Mouse (Mus musculus): Measurements from ENCODE around the gene Tle1. TPM values are rescaled to one million over a fixed set of nuclear protein-coding genes. Genes with fewer than 3 reads are reported as not detected.

Gene Tle1
- polyA plus RNA-seq, 1 experiment, result 5.8 TPM

DNA sequence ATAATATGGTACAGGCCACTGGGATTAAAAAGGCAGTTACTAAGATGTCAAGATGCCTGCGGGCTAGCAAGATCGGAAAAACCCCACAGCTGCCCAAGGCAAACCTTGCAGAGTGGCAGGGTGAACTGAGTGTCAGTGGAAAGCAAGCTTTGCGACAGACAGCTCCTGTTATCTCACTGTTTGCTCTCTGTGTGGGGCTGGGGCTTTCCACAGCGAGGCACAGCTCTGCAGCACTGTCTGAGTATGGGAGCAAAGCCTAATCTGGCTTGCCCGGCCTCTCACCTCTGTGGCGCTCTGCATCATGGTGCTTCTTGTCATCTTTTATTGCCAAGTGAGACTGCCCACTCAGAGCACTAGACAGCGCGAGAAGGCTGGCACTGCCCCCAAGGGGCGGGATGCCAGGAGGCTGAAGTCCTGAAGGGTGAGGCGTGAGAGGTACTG, 42.8 kb downstream of the Tle1 start:
- H3K4me1 ChIP-seq (ENCODE audit: control insufficient read depth, insufficient read depth, low read length), result no peaks in the 10 kb centered on the region
- no peak for TF ChIP-seq CTCF (IDR thresholded peaks at IDR 0.05; ENCODE audit: control insufficient read depth, insufficient read depth, low read length)
- no peak for TF ChIP-seq POLR2A (IDR thresholded peaks at IDR 0.05; ENCODE audit: borderline replicate concordance, control insufficient read depth, low read depth, low read length)
- 90% methylated on average over 10 of the region's 10 CpGs for WGBS
- no peak overlapping the region for H3K4me3 ChIP-seq (replicated peaks; ENCODE audit: control insufficient read depth, low read depth, low read length)
- no peak overlapping the region for H3K27ac ChIP-seq (ENCODE audit: control insufficient read depth, insufficient read depth, low read depth, low read length, poor library complexity)

DNA sequence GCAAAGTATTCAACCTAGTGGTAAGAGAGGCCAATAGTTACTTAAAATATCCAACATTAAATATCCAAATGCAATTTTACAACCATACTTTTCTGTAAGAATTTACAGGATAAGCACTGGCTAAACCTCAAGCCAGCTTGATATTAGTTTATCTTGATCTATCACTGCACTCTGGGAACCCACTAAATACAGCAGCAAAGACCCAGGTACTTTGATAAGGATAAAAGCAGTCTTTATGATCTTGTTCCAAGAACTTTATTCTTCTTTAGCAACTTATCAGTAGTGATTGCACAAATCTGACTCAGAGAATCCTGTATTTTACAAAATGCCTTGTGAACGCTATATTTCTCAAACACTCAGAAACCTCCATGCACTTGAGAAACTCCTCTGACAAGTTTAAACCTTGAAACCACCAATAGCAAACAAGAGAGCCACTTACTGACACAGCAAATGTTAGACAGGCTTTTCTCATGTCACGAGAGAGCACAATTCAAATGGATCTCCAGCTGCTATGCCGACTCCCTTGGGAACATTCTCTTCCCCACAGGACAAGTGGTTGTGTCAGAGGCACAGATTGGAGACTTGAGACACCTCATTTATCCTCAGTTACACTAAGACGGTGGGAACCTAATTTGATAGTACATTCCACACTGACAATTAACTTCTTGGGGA, 50.1 kb downstream of the Tle1 start:
- Histone ChIP-seq H3K4me3 (replicated peaks; ENCODE audit: control insufficient read depth, low read depth, low read length) (no peak overlapping the region), H3K27ac (ENCODE audit: control insufficient read depth, insufficient read depth, low read depth, low read length, poor library complexity) (no peak overlapping the region), H3K4me1 (ENCODE audit: control insufficient read depth, insufficient read depth, low read length) (no peaks in the 10 kb centered on the region)
- no peak for TF ChIP-seq CTCF (IDR thresholded peaks at IDR 0.05; ENCODE audit: control insufficient read depth, insufficient read depth, low read length)
- no peak for TF ChIP-seq POLR2A (IDR thresholded peaks at IDR 0.05; ENCODE audit: borderline replicate concordance, control insufficient read depth, low read depth, low read length)
- 76% methylated on average over 4 of the region's 4 CpGs for WGBS

DNA sequence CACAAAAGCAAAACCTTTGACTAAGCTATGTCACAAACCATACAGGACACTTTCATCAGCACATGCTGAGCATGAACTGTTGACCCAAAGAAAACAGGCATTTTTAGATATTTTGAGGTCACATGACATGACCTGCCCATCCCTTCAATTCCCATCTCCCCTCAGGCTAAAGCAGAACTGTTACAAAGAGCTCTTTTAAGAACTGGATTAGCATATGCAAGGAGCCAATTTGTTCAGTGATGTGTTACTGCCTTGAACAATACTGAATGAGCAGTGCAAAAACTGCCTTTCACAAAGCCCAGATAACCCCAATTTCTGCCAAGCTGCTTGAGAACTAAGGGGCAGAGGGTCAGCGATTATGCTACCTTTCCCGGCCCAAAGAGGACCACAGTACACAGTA, 54.7 kb downstream of the Tle1 start:
- H3K27ac ChIP-seq (ENCODE audit: control insufficient read depth, insufficient read depth, low read depth, low read length, poor library complexity), result no peak overlapping the region
- no peak overlapping the region for H3K4me3 ChIP-seq (replicated peaks; ENCODE audit: control insufficient read depth, low read depth, low read length)
- 91% methylated on average over 2 of the region's 2 CpGs for WGBS
- H3K4me1 ChIP-seq (ENCODE audit: control insufficient read depth, insufficient read depth, low read length), result no peaks in the 10 kb centered on the region
- TF ChIP-seq POLR2A (IDR thresholded peaks at IDR 0.05; ENCODE audit: borderline replicate concordance, control insufficient read depth, low read depth, low read length) (no peak), CTCF (IDR thresholded peaks at IDR 0.05; ENCODE audit: control insufficient read depth, insufficient read depth, low read length) (no peak)

DNA sequence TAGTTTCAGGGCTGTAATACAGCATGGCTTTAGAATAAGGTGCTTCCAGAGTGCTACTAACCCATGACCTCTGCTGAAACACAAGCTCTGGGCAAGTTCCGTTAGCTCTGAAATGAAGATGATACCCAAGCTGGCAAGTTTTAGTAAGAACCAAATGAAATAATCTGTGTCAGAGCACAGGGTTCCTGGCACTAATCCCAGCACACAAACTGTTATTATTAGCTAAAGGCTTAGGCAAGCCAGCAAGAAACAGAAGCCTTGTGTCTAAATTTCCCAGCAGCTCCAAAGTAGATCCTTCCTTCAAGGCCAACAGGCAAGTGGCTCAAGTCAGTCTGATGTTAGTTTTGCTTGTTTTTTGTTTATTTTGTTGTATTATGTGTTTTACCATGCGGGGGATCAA, 56.2 kb downstream of the Tle1 start:
- no peaks in the 10 kb centered on the region for H3K4me1 ChIP-seq (ENCODE audit: control insufficient read depth, insufficient read depth, low read length)
- TF ChIP-seq CTCF (IDR thresholded peaks at IDR 0.05; ENCODE audit: control insufficient read depth, insufficient read depth, low read length), result no peak
- TF ChIP-seq POLR2A (IDR thresholded peaks at IDR 0.05; ENCODE audit: borderline replicate concordance, control insufficient read depth, low read depth, low read length), result no peak
- H3K4me3 ChIP-seq (replicated peaks; ENCODE audit: control insufficient read depth, low read depth, low read length), result no peak overlapping the region
- 89% methylated on average over 2 of the region's 2 CpGs for WGBS
- H3K27ac ChIP-seq (ENCODE audit: control insufficient read depth, insufficient read depth, low read depth, low read length, poor library complexity), result no peak overlapping the region

DNA sequence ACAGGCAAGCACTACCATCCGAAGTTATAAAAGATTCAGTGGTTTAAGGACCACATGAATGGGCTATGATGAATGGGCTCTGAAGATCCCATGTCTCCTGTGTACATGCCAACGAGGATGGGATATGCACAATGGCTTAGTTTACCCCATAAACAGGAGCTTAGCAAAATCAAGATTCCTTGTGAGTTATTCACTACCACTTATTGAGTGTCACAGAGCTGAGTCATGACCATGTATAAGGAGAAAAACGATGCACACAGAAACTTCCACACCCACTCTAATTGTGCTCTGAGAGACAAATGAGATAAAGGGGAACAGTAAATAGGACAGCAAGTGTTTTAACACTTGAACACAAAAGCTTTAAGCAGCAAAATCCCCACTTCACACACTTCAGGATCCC, 60.0 kb downstream of the Tle1 start:
- Histone ChIP-seq H3K4me3 (replicated peaks; ENCODE audit: control insufficient read depth, low read depth, low read length) (no peak overlapping the region), H3K4me1 (ENCODE audit: control insufficient read depth, insufficient read depth, low read length) (no peaks in the 10 kb centered on the region), H3K27ac (ENCODE audit: control insufficient read depth, insufficient read depth, low read depth, low read length, poor library complexity) (no peak overlapping the region)
- TF ChIP-seq POLR2A (IDR thresholded peaks at IDR 0.05; ENCODE audit: borderline replicate concordance, control insufficient read depth, low read depth, low read length) (no peak), CTCF (IDR thresholded peaks at IDR 0.05; ENCODE audit: control insufficient read depth, insufficient read depth, low read length) (no peak)
- WGBS, result 70% methylated on average over 3 of the region's 3 CpGs

DNA sequence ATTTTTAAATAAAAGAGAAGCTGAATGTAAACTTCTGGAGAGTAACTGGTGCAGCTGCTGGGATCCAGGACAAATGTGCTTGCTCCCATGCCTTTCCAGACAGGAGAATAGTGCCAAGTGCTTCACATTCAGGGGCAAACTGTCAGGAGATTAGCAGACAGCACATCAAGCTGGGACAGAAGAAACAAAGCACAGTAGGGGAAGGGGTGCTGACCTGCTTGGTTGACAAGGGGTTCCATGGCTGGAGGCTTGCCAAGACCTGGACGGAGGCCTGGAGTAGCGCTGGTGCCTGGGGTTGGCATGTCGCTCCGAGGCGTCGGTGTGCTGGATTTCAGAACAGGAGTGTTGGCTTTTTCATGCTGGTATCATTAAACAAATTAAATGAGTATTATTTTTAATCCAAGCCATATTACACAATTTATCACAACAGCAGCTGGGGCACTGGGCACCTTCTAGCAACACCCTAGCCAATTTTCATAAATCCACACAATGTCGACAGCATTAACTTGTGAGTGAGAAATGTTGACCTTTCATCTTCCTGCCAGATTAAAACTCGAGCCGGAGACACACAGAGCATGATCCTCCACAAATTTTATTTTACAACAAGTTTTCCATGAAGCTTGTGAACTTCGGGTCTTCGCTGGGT, 61.1 kb downstream of the Tle1 start:
- Histone ChIP-seq H3K4me3 (replicated peaks; ENCODE audit: control insufficient read depth, low read depth, low read length) (no peak overlapping the region), H3K27ac (ENCODE audit: control insufficient read depth, insufficient read depth, low read depth, low read length, poor library complexity) (no peak overlapping the region), H3K4me1 (ENCODE audit: control insufficient read depth, insufficient read depth, low read length) (no peaks in the 10 kb centered on the region)
- WGBS, result 87% methylated on average over 11 of the region's 11 CpGs
- TF ChIP-seq CTCF (IDR thresholded peaks at IDR 0.05; ENCODE audit: control insufficient read depth, insufficient read depth, low read length) (no peak), POLR2A (IDR thresholded peaks at IDR 0.05; ENCODE audit: borderline replicate concordance, control insufficient read depth, low read depth, low read length) (no peak)

DNA sequence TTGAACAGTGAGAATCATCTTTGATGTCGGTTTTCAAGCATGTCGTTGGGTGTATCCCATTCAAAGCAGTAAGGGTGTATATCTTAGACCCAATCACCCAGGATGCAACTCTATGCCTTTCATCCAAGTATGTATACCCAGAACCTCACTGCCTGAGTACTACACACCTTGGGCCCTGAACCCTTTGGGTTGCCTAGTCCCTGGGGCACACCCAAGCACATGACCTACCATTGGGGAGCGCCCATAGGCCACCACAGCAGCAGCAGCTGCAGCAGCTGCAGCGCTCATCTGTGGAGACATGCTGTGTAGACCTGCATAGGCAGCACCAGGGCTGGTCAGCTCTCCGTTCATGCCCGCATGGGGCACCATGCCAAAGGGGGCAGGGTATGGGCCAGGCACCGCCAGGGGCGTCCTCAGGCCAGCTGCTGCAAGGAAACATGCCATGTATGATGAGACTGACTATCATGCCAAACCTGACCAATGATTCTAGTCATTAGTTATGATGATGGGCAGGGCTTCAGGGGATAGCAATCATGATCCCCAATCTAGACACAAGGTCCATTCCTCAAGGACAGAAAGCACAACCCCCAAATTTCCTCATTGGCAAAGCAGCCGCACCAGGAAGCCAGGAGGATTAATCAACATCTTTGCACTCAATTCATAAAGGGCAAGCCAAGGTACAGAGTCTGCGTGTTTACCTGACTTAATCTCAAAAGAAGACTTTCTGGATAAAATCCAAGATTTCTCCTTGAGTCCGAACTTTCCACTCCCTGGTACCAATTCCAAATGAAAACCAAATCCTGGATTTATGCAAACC, 62.2 kb downstream of the Tle1 start:
- WGBS, result 90% methylated on average over 11 of the region's 11 CpGs
- TF ChIP-seq POLR2A (IDR thresholded peaks at IDR 0.05; ENCODE audit: borderline replicate concordance, control insufficient read depth, low read depth, low read length) (no peak), CTCF (IDR thresholded peaks at IDR 0.05; ENCODE audit: control insufficient read depth, insufficient read depth, low read length) (no peak)
- no peak overlapping the region for H3K27ac ChIP-seq (ENCODE audit: control insufficient read depth, insufficient read depth, low read depth, low read length, poor library complexity)
- H3K4me3 ChIP-seq (replicated peaks; ENCODE audit: control insufficient read depth, low read depth, low read length), result no peak overlapping the region
- H3K4me1 ChIP-seq (ENCODE audit: control insufficient read depth, insufficient read depth, low read length), result no peaks in the 10 kb centered on the region

DNA sequence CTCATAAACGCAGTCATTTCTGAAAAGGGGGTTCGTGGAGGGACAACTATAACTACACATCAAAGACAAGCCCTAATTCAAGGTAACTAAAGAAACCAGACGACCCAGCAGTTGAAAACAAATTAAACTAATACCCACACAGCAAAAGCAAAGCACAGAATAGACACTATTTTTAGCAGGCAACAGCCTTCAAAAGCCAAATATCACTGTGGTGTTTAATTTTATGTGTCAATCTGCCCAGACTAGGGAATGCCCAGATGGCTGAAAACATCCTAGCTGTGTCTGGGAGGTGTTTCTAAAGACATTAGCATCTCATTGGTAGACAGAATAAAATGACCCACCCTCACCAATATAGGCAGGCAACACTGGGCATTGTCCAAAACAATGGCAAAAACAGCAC, 68.1 kb downstream of the Tle1 start:
- TF ChIP-seq CTCF (IDR thresholded peaks at IDR 0.05; ENCODE audit: control insufficient read depth, insufficient read depth, low read length) (no peak), POLR2A (IDR thresholded peaks at IDR 0.05; ENCODE audit: borderline replicate concordance, control insufficient read depth, low read depth, low read length) (no peak)
- no peak overlapping the region for H3K4me3 ChIP-seq (replicated peaks; ENCODE audit: control insufficient read depth, low read depth, low read length)
- WGBS, result 82% methylated on average over 3 of the region's 3 CpGs
- H3K27ac ChIP-seq (ENCODE audit: control insufficient read depth, insufficient read depth, low read depth, low read length, poor library complexity), result no peak overlapping the region
- no peaks in the 10 kb centered on the region for H3K4me1 ChIP-seq (ENCODE audit: control insufficient read depth, insufficient read depth, low read length)

All from bone marrow, adult 2 months (tissue).